Mouse (Mus musculus) layer of hippocampus, adult 9-10 months (tissue): Measurements from ENCODE around the gene Mamstr.

Source experiments
- DNase-seq: peaks from one replicate; pipeline ENCODE4 v3.0.0; 2022; ENCODE audit warnings: low spot score

Gene Mamstr

GRCm38 (mm10) chr7:45628364-45629294 is 11.1 kb upstream of the Mamstr start:
- DNase-seq, result peak; percentile 24

DNA sequence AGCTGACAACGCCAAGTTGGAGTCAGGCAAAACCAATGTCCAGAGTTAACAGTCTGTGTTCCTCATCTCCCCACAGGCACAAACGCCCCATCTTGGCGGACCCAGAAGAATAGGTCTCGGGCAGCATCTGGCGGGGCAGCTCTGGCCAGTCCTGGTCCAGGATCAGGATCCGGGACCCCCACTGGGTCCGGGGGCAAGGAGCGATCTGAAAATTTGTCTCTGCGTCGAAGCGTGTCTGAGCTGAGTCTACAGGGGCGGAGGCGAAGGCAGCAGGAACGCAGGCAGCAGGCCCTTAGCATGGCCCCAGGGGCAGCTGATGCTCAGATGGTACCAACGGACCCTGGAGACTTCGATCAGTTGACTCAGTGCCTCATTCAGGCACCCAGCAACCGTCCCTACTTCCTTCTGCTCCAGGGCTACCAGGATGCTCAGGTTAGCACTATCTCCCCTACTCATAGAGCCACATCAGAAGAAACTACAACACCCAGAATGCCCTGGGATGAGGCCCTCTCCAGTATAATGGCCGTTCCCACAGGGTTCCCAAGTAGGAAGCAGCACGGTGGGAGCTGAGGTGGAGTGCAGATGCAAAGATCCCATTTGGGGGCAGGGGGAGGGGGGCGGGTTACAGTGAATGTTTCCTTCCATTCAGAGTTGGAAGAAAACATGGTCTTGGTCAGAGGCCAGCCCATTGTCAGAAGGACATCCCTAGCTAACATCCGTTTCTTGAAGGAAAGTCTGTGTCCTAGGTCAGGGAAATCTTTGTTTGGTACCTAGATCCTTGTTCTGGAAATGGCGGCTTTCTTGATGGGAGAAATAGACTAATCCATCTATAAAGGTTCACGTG is 9.5 kb upstream of the Mamstr start:
- no peak for DNase-seq

- no peak for DNase-seq
These were observed 7.3 kb upstream of the Mamstr start for GRCm38 (mm10) chr7:45632499-45632898.

GRCm38 (mm10) chr7:45634946-45635681 is 4.7 kb upstream of the Mamstr start:
- no peak for DNase-seq

DNA sequence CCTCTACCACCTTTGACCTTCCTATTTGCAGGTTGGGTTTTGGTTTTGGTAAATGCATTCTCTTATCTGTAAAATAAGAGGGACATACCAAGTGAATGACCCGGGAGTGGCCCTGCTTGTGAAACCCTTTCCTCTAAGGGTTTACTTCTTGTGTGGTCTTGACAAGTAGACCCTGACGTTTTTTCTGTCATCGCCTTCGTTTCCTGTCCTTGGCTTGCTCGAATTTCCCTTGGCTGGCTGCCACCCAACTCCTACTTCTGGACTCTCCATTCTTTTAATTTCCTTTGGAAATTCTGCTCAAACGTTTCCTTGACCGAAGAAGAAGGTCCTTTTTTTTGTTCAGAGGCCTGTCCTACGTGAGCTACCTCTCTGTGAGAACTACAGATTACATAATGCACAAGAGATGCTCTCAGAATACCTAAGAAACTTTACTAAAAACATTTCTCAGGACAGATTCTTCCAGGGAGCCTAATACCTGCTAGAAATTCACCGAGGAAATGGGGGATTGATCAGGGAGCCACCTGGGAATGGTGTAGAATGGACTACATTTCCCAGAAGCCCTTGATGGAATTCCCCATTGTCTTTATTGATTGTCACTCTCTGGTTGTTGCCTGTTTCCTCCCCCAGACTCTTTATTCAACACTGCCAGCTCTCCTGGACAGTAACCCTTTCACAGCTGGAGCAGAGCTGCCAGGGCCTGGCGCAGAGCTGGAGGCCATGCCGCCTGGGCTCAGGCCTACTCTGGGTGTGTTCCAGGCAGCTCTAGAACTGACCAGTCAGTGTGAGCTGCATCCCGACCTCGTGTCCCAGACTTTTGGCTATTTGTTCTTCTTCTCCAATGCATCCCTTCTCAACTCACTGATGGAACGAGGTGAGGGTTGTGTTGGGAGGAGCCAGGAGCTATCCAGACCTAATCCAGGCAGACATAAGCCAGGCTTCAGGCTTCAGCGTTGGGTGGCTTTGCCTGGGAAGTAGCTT is 3.8 kb upstream of the Mamstr start:
- DNase-seq, result no peak

- DNase-seq, result no peak
These were observed 2.1 kb upstream of the Mamstr start for GRCm38 (mm10) chr7:45637710-45638109.

GRCm38 (mm10) chr7:45638623-45639401 is 965 bp upstream of the Mamstr start:
- peak; percentile 78 for DNase-seq

DNA sequence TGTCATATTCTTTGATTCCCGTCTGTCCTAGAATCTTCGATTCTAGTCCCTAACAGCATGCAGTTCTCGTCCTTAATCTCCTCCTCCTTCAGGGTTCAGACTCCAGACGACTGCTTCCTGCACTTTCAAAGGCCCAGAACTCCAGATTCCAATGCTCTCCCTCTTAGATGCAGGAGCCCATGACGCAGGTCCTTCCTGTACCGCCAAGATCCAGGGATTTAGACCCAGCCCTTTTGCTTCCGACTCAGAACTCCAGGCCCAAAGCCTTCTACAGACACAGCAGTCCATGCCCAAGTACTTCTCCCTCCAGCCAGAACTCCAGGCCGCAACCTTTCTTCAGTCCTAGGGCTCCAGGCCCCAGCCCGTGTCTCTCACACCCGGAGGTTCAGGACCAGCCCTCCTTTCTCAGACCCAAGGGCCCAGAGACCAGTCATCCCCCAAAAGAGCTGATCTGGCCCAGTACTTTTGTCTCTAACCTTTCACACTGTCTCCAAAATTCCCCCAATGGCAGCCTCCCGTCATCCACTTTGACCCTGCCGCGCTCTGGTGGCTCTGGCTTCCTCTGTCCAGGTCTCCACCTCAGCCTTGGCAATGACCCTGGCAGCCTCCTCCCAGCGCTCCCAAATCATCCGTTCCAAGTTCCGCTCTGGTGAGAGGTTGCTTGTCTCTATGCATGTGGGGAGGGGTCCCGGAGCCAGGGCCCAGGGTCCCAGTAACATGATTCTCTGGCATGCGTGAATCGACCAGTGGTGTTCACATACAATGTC is 597 bp downstream of the Mamstr start:
- no peak for DNase-seq

- no peak for DNase-seq
These were observed 1.7 kb downstream of the Mamstr start for GRCm38 (mm10) chr7:45641391-45642040.

DNA sequence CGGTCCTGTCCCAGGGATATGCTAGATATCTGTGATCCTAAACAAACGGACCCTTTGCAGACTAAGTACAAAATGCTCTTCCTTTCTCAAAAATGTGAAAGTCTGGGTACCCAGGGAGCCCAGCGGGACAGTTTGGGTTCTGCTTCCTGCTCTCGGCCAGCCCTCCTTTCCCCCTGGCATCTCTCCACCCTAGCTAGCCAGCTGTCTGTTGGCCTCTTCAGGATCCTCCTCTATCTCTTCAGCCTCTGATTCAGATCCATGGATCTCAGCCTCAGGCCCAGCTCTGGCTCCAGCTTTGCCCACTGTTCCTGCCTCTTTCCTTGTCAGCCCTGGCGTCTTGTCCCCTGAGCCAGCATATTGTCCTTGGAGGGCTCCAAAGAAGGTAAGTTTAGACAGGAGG is 2.3 kb downstream of the Mamstr start:
- DNase-seq, result no peak

DNA sequence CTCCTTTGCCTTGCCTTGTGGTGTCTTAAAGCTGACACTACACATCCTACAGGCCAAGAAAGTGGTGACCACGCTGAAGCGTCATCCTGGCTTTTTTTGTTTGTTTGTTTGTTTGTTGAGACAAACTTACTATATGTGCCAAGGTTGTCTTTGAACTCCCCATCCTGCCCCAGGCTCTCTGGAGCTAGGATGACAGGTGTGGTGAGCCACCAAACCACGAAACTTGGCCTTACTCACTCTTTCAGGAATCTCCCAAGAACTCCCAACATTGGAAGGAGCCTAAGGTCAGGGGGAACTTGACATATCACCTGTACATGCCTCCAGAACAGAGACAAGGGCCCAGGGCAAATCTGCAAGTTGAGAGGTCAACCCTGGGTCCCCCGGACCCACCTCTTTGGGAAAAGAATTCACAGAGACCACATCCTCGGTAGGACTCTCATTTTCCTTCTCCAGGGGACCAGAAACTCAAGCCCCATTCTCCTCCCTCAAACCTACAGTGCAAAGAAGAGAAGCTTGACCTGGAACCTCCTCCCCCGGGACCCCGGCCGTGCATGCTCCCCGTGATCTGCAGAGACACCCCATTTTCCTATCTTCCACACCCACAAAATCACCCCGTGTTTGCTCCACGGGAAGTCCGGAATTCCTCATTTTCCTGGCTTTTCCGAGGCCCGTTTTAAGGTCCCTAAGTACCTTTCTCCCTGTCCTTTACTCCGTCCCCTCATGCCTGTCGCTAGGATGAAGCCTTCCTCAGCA is 2.9 kb downstream of the Mamstr start:
- DNase-seq, result no peak

- peak; percentile 90 for DNase-seq
These were observed 3.8 kb downstream of the Mamstr start for GRCm38 (mm10) chr7:45643441-45644178.

GRCm38 (mm10) chr7:45644183-45644582 is 4.4 kb downstream of the Mamstr start:
- no peak for DNase-seq

DNA sequence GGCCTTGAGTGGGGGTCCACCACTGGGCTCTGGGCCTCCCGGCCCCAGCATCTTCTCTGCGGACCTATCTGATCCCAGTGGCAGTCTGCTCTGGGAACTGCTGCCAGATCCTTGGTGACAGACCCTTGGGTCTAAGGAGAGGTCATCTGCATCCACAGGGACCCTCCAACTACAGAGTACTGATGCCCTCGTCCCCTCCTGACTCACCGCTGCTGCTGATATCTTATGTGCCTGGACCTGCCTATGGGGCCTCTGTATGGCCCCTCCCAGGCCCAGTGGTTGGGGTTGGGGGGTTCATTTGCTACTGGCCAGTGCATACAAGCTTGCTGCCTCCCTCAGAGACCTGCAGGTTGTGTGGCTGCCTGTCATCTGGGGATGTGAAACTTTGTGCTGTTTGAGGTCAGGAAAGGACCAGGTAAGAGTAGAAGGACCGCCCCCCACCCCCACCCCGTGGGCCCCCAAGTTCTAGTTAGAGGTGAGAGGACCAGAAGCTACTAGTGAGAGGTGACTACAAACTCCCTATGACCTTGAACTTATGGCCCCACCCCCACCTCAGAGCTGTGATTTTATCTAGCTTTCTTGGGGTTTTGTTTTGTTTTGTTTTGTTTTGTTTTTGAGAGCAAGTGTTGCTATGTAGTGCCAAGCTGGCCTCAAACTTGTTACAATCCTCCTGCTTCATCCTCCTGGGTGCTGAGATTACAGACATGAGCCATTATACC is 5.3 kb downstream of the Mamstr start:
- no peak for DNase-seq

- DNase-seq, result no peak
These were observed 5.8 kb downstream of the Mamstr start for GRCm38 (mm10) chr7:45645591-45645971.

DNA sequence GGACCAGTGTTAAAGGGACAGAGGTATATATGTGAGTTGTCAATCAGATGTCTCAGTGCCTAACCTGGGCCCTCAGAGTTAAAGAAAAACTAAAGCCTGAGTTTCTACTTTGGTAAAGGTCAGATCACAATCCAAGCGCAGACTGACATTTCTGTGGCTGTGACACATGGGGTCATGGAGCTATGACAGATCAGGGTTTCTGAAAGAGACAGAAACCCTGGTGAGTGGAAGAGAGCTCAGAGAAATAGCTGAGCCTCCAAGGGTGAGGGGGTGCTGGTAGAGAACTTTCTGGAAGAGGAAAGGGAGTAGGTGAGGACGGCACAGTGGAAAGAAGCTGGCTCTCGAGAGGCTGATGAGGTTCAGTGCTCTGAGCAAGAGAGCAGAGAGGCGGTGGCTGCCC is 6.9 kb downstream of the Mamstr start:
- no peak for DNase-seq

GRCm38 (mm10) chr7:45649351-45649750 is 9.6 kb downstream of the Mamstr start:
- no peak for DNase-seq
